Mouse (Mus musculus): ENCODE results near the gene Pepd. TPM values are rescaled to one million over a fixed set of nuclear protein-coding genes. Genes with fewer than 3 reads are reported as not detected.

The Pepd gene
- total and polyA plus RNA-seq, 2 experiments from 2014 or later, result 60.0 to 64.5 TPM

DNA sequence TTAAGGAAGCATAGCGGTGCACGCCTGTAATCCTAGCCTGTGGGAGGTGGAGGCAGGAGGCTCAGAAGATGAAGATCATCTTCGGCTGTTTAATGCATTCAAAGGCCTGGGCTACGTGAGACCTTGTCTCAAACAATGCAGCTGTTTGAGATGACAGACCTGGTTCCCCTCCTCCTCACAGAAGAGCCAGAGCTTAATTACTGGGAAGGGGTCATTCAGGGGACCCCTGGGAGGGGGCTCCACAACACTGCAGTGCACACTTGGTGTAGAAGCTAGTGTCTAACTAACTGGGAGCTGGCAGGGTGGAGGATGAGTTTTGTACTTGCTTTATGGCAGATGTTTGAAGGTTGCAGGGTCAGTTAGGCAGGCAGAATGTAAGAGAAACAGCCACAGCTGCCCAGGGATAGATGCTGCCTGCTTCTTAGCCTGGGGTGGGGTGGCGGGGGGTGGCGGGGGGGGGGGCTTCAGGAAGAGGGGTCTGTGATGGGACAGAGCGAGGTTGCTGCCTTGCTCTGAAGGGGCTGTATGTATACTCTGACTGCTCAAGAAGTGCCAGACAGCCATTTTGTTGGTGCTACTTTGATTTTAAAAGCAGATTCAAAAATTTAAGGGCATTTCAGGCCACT, 26.6 kb downstream of the Pepd start:
- Histone ChIP-seq H3K27ac (peak overlapping the region; percentile 36; the same call in 1 of the 2 replicates), H3K4me3 (ENCODE audit: low read length) (no peak overlapping the region), H3K4me1 (ENCODE audit: insufficient read depth, low read length) (peaks cover 12% of the 10 kb centered on the region; the same call in 1 of the 2 replicates), H3K4me2 (ENCODE audit: low read depth, low read length) (no peak overlapping the region), H3K36me3 (ENCODE audit: insufficient read depth, low read length) (peaks cover 17% of the 10 kb centered on the region), H3K27me3 (ENCODE audit: insufficient read depth, low read length) (no peaks in the 10 kb centered on the region), H3K9me3 (ENCODE audit: low read length) (no peaks in the 10 kb centered on the region; the same call in 1 of the 2 replicates), H3K9ac (replicated peaks; ENCODE audit: low read length) (no peak overlapping the region)
- ATAC-seq (peak; percentile 19), DNase-seq (ENCODE audit: low spot score) (no peak)
- WGBS, result 25% methylated on average over 7 of the region's 7 CpGs
- no peak for TF ChIP-seq CTCF (IDR thresholded peaks at IDR 0.05; ENCODE audit: low read depth)

DNA sequence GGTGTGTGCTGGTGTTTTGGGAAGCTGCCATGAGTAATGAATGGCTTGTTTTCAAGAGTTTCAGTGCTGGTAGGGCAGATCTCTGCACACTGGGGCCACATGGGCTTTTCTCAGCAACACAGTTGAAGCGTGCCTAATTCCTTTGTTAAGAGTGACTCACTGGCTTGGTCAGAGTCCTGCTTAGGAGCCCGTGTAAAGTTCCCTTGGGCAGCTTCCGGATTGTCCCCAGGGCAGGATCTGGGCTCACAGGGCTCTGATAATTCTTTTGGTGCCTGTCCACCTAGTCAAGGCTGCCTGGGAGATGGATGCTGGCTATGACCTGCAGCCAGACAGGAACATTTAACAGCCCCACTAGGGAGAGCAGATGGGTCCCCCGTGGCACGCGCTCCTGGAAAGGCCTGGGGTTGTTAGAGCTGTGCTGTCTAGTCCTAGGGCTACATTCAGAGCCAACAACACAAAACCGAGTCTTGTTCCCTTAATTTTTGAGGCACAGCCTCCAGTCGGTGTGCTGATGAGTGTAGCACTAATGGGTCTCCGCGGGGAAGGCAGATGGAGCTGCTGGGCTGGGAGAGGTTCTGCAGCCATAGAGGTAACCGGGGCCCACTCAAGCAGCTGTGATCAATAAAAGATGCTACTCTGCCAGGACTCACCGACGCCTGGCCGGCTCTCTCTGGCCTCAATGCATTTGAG, 27.2 kb downstream of the Pepd start:
- H3K4me1 ChIP-seq (ENCODE audit: insufficient read depth, low read length), result peaks cover 12% of the 10 kb centered on the region; the same call in 1 of the 2 replicates
- no peaks in the 10 kb centered on the region; the same call in 1 of the 2 replicates for H3K9me3 ChIP-seq (ENCODE audit: low read length)
- H3K4me2 ChIP-seq (ENCODE audit: low read depth, low read length), result no peak overlapping the region
- TF ChIP-seq CTCF (IDR thresholded peaks at IDR 0.05; ENCODE audit: low read depth), result no peak
- peak overlapping the region; percentile 36; the same call in 1 of the 2 replicates for H3K27ac ChIP-seq
- no peak overlapping the region for H3K9ac ChIP-seq (replicated peaks; ENCODE audit: low read length)
- peaks cover 18% of the 10 kb centered on the region for H3K36me3 ChIP-seq (ENCODE audit: insufficient read depth, low read length)
- DNase-seq (ENCODE audit: low spot score) (peak; percentile 68), ATAC-seq (peak; percentile 74)
- 21% methylated on average over 14 of the region's 14 CpGs for WGBS
- no peak overlapping the region for H3K4me3 ChIP-seq (ENCODE audit: low read length)
- no peaks in the 10 kb centered on the region for H3K27me3 ChIP-seq (ENCODE audit: insufficient read depth, low read length)

DNA sequence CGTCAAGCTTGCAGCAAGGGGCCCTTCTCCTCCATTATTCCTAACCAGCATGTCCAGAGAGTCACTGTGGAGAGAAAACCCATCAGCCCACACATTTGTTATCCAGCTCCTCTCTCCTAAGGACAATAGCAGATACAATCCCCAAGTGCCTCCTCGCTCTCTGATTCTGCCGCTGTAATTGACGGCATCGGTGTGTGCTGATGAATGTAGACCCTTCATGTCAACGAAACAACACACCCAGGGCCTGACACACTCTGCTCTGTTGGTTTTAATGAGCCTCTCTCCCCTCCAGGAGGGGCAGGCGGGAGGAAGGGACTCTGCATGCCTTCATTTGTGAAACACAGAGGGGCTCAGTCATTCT, 27.8 kb downstream of the Pepd start:
- peaks cover 18% of the 10 kb centered on the region for H3K36me3 ChIP-seq (ENCODE audit: insufficient read depth, low read length)
- H3K4me2 ChIP-seq (ENCODE audit: low read depth, low read length), result no peak overlapping the region
- H3K9me3 ChIP-seq (ENCODE audit: low read length), result no peaks in the 10 kb centered on the region; the same call in 1 of the 2 replicates
- peaks cover 12% of the 10 kb centered on the region; the same call in 1 of the 2 replicates for H3K4me1 ChIP-seq (ENCODE audit: insufficient read depth, low read length)
- no peak overlapping the region for H3K9ac ChIP-seq (replicated peaks; ENCODE audit: low read length)
- 22% methylated on average over 7 of the region's 7 CpGs for WGBS
- no peak overlapping the region for H3K4me3 ChIP-seq (ENCODE audit: low read length)
- no peaks in the 10 kb centered on the region for H3K27me3 ChIP-seq (ENCODE audit: insufficient read depth, low read length)
- ATAC-seq (0 out of 2 replicates have a peak, but pooled peaks have one; percentile 19), DNase-seq (ENCODE audit: low spot score) (no peak)
- peak overlapping the region; percentile 36; the same call in 1 of the 2 replicates for H3K27ac ChIP-seq
- no peak for TF ChIP-seq CTCF (IDR thresholded peaks at IDR 0.05; ENCODE audit: low read depth)

DNA sequence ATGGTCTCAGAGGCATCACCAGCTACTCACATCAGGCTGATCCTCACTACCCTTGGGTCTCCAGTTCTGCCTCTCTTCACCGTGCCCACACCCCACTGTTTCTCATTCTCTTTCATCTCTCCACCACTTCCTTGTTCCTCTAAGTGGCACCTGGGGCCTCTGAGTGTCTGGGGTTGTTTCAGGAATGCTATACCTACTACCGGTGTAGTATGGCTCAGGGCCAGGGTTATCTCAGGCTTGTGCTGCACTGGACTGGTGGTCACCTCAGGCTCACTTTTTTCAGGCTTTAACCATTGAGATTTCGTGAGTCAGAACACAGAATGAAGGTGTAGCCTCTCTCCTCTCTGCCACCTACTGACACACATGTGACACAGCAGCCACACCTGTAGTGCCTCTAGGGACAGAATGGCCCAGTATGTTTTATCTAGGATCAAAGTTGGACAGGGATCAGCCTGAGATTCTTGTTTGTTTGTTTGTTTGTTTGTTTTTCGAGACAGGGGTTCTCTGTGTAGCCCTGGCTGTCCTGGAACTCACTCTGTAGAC, 31.5 kb downstream of the Pepd start:
- no peak overlapping the region for H3K4me3 ChIP-seq (ENCODE audit: low read length)
- H3K36me3 ChIP-seq (ENCODE audit: insufficient read depth, low read length), result peaks cover 3% of the 10 kb centered on the region; the same call in 1 of the 2 replicates
- H3K9me3 ChIP-seq (ENCODE audit: low read length), result no peaks in the 10 kb centered on the region
- peak; percentile 11; the same call in 1 of the 2 replicates for TF ChIP-seq CTCF (IDR thresholded peaks at IDR 0.05; ENCODE audit: low read depth)
- peaks cover 12% of the 10 kb centered on the region; the same call in 1 of the 2 replicates for H3K4me1 ChIP-seq (ENCODE audit: insufficient read depth, low read length)
- no peak overlapping the region for H3K4me2 ChIP-seq (ENCODE audit: low read depth, low read length)
- WGBS, result 75% methylated on average over 4 of the region's 4 CpGs
- H3K27ac ChIP-seq, result no peak overlapping the region
- ATAC-seq (no peak), DNase-seq (ENCODE audit: low spot score) (no peak)
- no peak overlapping the region for H3K9ac ChIP-seq (replicated peaks; ENCODE audit: low read length)
- no peaks in the 10 kb centered on the region for H3K27me3 ChIP-seq (ENCODE audit: insufficient read depth, low read length)

- H3K27ac ChIP-seq, result no peak overlapping the region
- H3K4me3 ChIP-seq (ENCODE audit: low read length), result no peak overlapping the region
- ATAC-seq, result no peak
- DNase-seq (ENCODE audit: low spot score), result no peak
- TF ChIP-seq CTCF (IDR thresholded peaks at IDR 0.05; ENCODE audit: low read depth), result no peak
- H3K9me3 ChIP-seq (ENCODE audit: low read length), result no peaks in the 10 kb centered on the region
- no peaks in the 10 kb centered on the region for H3K4me1 ChIP-seq (ENCODE audit: insufficient read depth, low read length)
- no peaks in the 10 kb centered on the region for H3K27me3 ChIP-seq (ENCODE audit: insufficient read depth, low read length)
- peaks cover 3% of the 10 kb centered on the region; the same call in 1 of the 2 replicates for H3K36me3 ChIP-seq (ENCODE audit: insufficient read depth, low read length)
- no peak overlapping the region for H3K4me2 ChIP-seq (ENCODE audit: low read depth, low read length)
- no peak overlapping the region for H3K9ac ChIP-seq (replicated peaks; ENCODE audit: low read length)
- WGBS, result 42% methylated on average over 7 of the region's 7 CpGs
Observed at GRCm38 (mm10) chr7:34946269-34946925, 34.2 kb downstream of the Pepd start.

DNA sequence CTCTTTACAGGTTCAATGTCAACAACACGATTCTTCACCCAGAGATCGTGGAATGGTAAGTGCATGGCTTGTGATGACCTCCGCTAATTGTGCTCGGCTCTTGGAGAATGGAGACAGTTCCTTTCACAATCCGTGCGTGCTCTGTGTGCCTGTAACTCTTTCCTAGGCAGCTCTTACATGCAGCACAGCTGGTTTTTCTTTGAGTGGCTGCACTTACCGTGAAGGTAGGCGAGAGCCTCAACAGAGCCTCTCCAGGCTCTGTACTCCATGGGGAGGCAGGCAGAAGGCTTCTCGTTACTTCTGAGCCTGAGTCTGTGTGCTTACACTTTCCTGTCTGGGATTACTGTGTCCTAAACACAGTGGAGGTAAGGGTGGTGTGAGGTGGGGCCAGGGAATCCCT, 42.4 kb downstream of the Pepd start:
- H3K4me2 ChIP-seq (ENCODE audit: low read depth, low read length), result no peak overlapping the region
- no peaks in the 10 kb centered on the region; the same call in 1 of the 2 replicates for H3K4me1 ChIP-seq (ENCODE audit: insufficient read depth, low read length)
- no peak overlapping the region for H3K9ac ChIP-seq (replicated peaks; ENCODE audit: low read length)
- H3K27me3 ChIP-seq (ENCODE audit: insufficient read depth, low read length), result no peaks in the 10 kb centered on the region
- H3K36me3 ChIP-seq (ENCODE audit: insufficient read depth, low read length), result no peaks in the 10 kb centered on the region
- TF ChIP-seq CTCF (IDR thresholded peaks at IDR 0.05; ENCODE audit: low read depth), result no peak
- WGBS, result 87% methylated on average over 9 of the region's 9 CpGs
- H3K4me3 ChIP-seq (ENCODE audit: low read length), result no peak overlapping the region
- no peaks in the 10 kb centered on the region for H3K9me3 ChIP-seq (ENCODE audit: low read length)
- DNase-seq (ENCODE audit: low spot score) (no peak), ATAC-seq (no peak)
- H3K27ac ChIP-seq, result no peak overlapping the region
